Mouse (Mus musculus): ENCODE results near the gene Stag1. TPM values are rescaled to one million over a fixed set of nuclear protein-coding genes. Genes with fewer than 3 reads are reported as not detected.

The Stag1 gene
- polyA plus RNA-seq (2017; shearing (Covaris generic)): 100 to 1,000 TPM in 1 of 2 experiments, 10 to 100 TPM in 1; 79.9 to 126 TPM

- ATAC-seq: no peak
Measured at GRCm38 (mm10) chr9:100597546-100597945, at the start of gene Stag1. Gene Stag1, plus strand, starts transcription at chr9:100597798.

GRCm38 (mm10) chr9:100548313-100548712, 49.3 kb upstream of the Stag1 start:
- no peak for ATAC-seq

GRCm38 (mm10) chr9:100555686-100556085, 41.9 kb upstream of the Stag1 start:
- no peak for ATAC-seq

- ATAC-seq: no peak
Measured at GRCm38 (mm10) chr9:100558023-100558573, 39.5 kb upstream of the Stag1 start.

- no peak for ATAC-seq
Measured at GRCm38 (mm10) chr9:100558991-100559390, 38.6 kb upstream of the Stag1 start.

- ATAC-seq: no peak
Measured at GRCm38 (mm10) chr9:100560251-100560890, 37.2 kb upstream of the Stag1 start.

- peak; percentile 53 for ATAC-seq
Measured at GRCm38 (mm10) chr9:100569798-100570625, 27.6 kb upstream of the Stag1 start.

- ATAC-seq: no peak
Measured at GRCm38 (mm10) chr9:100570626-100571233, 26.9 kb upstream of the Stag1 start, which contains the start of gene Slc35g2. Gene Slc35g2, minus strand, starts transcription at chr9:100571090.

GRCm38 (mm10) chr9:100571511-100571910, 26.1 kb upstream of the Stag1 start:
- ATAC-seq: no peak

GRCm38 (mm10) chr9:100573300-100573699, 24.3 kb upstream of the Stag1 start:
- ATAC-seq: no peak

- ATAC-seq: no peak
Measured at GRCm38 (mm10) chr9:100573942-100574341, 23.7 kb upstream of the Stag1 start.

- no peak for ATAC-seq
Measured at GRCm38 (mm10) chr9:100580196-100580740, 17.3 kb upstream of the Stag1 start.

GRCm38 (mm10) chr9:100581543-100582492, 15.8 kb upstream of the Stag1 start:
- ATAC-seq: no peak

- ATAC-seq: no peak
Measured at GRCm38 (mm10) chr9:100582883-100583575, 14.6 kb upstream of the Stag1 start.

GRCm38 (mm10) chr9:100584031-100584430, 13.6 kb upstream of the Stag1 start:
- ATAC-seq: no peak

- ATAC-seq: no peak
Measured at GRCm38 (mm10) chr9:100590462-100590861, 7.1 kb upstream of the Stag1 start.

GRCm38 (mm10) chr9:100596317-100596716, 1.3 kb upstream of the Stag1 start:
- ATAC-seq: no peak

- ATAC-seq: no peak
Measured at GRCm38 (mm10) chr9:100599761-100600328, 2.2 kb downstream of the Stag1 start.

- ATAC-seq: no peak
Measured at GRCm38 (mm10) chr9:100602130-100602529, 4.5 kb downstream of the Stag1 start.

GRCm38 (mm10) chr9:100603156-100603555, 5.6 kb downstream of the Stag1 start:
- no peak for ATAC-seq

GRCm38 (mm10) chr9:100605522-100605921, 7.9 kb downstream of the Stag1 start:
- no peak for ATAC-seq

All from CD4-positive, CD25-positive, alpha-beta regulatory T cell, adult 4 months (primary cell).